Mouse (Mus musculus) erythroid progenitor cell, adult 5-6 weeks (primary cell): ENCODE results near the gene Slc6a18. TPM values are rescaled to one million over a fixed set of nuclear protein-coding genes. Genes with fewer than 3 reads are reported as not detected.
"Not testable (repeated sequence)": the region's sequence is repeated elsewhere in the genome, so short reads cannot be mapped to it uniquely, and the experiment has no call there.

ENCODE experiments used
- ATAC-seq: replicated peaks from 2 replicates; pipeline ENCODE4 v1.8.0; 2016; ENCODE audit warnings: moderate number of reproducible peaks, mild to moderate bottlenecking, moderate TSS enrichment, inconsistent platforms; ENCODE audit not compliant: poor library complexity, low FRiP score, severe bottlenecking
- total RNA-seq, 2 experiments: library from RNA; stranded (forward) in 1 of 2; stranded (reverse) in 1 of 2; fragments of 150-400 nt in 1 of 2; fragments of 186-747, 209-891 nt in 1 of 2; gene quantifications; 2 replicates each; pipeline versions ENCODE4 v1.2.3 to v1.2.4; 2015 to 2017; ENCODE audit warnings: low replicate concordance in 2 of 2

Gene Slc6a18
- total RNA-seq (2015; ENCODE audit: low replicate concordance) (not detected in 2 replicates), total RNA-seq (2017; ENCODE audit: low replicate concordance) (not detected in 2 replicates)

DNA sequence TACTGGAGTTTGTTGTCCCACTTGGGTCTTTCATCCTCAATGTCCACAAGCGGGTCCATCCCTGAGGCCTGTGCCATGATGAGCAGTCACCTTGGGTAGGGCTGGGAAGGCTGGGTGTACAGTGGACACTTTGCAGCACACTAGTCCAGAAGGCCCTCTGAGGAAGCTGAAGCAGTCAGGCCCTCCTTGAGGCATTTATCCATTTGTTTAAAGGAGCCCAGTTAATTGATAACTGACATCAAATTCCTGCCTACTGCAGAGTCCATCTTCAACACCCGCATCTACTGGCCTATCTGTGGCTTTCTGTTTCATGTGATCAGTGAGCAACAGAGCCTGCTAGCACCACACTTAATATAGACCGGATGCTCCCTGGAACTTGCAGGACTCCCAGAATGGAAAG is at the start of gene Slc6a18:
Gene Slc6a18 (minus strand): TSS at position 171 of the 400 bp plus-strand sequence.
- no peak for ATAC-seq

DNA sequence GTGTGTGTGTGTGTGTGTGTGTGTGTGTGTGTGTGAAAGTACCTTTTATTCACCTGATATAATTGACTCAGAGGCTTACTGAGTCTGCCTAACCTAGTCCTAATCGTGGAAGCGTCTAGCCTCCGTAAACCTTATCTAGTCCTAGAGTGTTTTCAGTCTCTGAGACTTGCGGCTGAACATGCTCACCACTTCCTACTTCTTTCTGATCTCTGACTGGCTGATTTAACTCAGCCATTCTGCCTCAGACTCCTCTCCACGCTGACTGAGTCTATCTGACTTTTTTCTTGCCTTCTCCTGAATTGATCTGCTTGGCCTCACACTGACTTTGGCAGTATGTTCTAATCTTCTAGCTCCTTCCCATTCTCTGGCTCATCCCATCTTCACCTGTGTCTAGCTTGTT is 47.5 kb upstream of the Slc6a18 start:
- ATAC-seq = no peak

DNA sequence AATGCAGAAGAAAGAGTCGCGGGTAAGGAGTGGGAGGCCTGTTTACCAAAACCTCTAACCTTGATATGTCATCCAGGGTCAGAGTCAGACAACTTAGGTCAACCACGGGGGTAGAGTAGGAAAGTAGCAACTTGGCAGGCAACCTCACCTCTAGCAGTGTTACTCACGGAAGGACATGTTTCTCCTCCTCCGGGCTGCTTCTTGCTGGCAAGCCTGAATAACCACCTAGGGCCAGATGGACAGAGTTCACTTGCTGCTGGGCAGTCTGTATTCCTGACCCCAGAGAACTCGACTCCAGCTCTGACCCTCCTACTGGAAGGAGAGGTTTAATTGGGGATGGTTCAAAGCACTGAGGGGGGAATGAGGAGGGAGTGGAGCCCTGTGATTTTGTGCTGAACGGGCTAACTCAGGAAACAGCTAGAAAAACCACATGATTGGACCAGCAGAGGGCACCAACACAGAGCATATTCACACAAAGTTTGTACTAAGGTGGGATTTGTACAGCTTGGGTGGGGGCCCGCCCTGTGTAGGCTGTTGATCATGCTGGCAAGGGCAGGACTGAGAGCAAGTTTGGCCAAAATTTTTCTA is 45.4 kb upstream of the Slc6a18 start:
- ATAC-seq = no peak

DNA sequence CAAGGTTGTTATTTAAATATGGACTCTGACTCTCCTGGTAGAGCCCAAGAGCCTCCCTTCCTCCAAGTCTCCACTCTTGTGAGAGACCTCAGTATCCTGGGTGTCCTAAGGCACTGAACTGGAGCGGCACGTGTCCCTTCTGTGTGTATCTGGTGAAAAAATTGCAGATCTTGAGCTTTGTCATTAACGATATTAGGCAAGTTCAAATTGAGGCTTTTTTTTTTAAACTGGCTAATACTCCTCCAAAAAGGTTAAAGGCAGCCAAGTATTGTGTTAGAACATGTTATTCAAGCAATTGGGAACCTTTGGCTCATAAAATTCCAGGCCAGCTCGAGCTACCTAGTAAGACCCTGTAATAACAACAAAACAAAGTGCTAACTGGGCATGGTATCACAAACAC is 42.4 kb upstream of the Slc6a18 start:
- no peak for ATAC-seq

DNA sequence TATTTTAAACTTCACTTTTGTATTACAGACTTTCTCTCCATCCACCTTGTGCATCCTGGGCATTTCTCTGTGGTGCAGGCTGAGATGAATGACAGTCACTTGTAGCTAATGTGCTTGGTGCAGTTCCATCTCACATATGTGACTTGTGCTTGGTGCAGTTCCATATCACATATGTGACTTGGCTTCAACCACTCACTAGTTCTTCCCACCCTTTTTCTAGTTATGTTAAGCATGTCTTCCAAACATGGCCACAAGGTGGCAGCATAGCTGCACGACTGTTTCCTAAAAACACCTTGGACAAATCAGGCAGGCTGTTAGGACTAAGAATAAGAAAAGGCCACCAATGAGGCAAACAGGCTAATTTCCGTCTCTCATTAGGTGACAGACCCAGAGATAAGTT is 40.4 kb upstream of the Slc6a18 start:
- 0 out of 2 replicates have a peak, but pooled peaks have one; percentile 25 for ATAC-seq

DNA sequence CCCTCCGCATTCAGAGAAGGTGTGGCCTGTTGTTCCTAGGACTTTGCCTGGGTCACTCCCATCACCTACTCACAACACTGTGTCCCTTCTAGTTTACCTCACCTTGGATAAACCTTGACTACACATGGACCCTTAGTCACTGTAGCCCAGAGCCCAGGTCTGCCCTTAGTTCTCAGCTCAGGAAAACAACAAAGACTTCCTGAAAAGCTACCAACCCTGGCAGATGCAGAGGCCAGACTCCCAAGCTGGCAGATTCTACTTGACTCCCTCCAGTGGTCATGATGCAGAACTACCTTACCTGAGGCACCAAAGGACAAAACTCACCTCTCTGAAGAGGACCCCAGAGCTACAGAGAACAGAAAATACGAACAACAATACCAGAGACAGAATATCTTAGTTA is 36.2 kb upstream of the Slc6a18 start:
- ATAC-seq = no peak

DNA sequence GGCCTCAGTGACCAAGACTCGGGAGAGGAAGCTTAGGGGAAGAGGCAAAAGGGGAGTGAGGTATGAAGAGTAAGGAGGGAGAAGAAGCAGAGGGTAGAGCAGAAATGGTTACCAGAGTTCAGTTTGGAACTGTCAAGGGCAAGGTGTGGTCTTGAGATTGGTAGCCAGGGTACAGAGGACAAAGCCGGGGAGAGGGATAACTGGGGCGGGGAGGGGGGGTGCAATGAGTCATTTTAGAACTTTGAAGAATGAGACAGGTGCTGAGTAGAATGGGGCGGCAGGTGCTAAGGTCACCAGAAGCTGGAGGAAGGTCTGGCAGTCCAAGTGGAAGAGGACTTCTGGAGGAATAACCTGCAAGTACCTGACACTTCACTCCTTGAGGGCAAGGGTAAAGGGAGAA is 35.4 kb upstream of the Slc6a18 start:
- ATAC-seq = no peak

DNA sequence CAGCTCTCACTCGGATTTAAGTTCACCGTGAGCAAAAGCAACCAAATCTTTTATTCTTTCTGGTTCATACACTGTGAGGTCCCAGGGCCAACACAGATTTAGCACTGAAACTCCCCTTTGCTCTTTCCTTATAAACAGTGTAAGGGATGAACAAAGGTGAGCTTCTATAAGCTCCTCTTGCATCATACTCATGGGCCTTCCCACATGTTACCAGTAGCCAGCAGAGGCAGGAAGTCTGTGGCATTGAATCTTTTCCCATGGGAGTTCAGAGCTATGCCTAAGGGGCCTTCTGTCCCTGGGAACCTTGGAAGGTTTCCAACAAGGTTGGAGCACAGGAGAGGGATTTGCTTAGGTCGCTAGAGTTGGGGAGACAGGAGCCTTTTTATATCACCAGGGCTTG is 34.4 kb upstream of the Slc6a18 start:
- ATAC-seq = no peak

DNA sequence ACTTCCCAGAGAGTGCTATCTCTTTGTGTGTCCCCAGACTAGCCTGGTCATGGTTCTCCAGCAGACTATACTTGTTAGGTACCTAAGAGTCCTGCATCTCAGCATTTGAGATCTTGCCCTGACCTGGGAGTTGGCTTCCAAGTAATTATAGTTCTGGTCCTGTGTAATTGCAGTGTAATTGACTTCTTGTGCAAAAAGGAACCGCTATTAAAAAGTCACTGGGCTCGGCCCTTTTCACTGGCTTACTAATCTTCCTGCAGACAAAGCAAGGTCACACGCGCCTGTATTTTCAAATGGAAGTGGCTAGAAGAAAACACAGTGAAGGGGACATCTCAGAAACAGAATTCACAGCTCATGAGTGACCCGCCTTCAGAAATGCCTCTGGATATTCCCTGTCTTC is 34.0 kb upstream of the Slc6a18 start:
- no peak for ATAC-seq

DNA sequence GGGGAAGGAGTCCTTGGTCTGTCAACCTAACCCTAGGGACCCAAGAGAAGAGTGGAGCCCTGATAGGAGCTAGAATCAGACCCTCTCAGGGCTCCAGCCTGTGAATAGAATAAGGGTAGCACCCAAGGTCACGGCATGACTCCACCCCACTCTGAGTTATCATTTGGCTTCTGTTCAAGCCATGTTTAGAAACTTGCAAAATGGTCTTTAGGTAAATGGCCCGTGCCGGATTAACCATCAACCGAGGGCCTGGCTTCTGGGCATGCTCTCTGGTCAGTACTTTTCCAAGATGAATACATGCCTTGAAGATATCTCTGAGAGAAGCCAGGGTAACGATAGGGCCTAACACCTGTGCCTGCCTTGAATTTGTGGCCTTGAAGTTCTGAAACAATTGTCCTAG is 33.4 kb upstream of the Slc6a18 start:
- ATAC-seq = no peak

DNA sequence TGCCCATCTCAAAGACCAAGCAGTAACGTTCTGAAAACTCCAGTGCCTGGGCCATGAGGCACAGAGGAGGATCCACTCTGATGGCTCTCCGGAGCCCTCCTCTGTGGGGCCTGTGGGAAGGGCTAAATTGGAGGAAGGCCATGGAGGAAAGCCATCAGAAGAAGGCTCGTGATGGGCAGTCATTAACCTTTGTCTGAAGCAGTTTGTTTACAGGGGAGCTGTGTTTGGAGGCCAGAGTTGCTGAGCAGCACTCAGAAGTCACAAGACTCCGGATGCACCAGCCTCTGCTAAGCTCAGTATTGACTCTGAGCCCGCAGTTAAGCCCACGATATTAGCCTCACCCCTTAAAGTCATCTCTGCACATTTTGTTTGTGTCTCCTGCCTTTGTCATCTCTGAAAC is 31.7 kb upstream of the Slc6a18 start:
- no peak for ATAC-seq

DNA sequence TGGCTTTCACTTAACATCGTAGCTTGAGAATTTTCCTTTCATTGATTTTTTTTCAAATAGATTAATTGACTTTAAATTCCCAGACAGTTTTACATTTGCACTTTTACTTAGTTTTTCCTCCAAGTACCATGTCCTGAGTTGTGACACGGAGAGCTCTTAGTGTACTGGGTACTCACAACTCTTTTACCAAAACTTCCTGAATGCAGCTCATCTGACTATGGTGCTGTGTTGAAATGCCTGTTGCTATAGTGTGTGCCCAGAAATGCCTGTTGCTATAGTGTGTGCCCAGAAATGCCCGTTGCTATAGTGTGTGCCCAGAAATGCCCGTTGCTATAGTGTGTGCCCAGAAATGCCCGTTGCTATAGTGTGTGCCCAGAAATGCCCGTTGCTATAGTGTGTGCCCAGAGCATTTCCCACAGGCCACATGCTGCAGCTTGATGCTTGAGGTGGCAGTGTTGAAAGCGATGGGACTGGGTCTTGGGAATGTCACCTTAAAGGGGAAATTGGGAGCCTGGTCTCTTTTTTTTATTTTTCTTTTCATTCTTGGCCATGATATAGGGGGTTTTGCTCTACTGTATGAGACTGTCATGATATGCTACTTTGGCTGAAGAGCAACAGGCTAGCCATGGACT is 27.0 kb upstream of the Slc6a18 start, which contains the start of gene Slc6a19:
Gene Slc6a19 (minus strand): TSS at position 172 of the 632 bp plus-strand sequence.
- ATAC-seq = no peak

DNA sequence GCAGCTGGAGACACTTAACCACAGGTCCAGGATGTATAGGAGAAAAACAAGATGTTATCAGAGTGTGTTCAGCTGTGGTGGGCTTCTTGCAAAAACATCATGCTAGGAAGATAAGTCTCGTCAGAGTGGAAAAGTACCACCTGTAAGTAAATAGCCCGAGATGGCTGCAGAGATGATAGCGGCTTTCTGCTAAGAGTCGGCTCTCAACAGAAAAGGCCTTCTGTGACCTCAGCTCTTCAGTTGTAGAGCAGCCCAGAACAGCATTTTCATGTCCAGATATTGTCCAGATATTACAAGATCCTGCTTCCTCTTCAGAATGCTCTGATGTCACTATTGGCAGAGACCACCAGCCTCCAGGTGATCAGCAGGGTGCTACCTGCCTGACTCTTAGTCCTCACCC is 25.7 kb upstream of the Slc6a18 start:
- ATAC-seq = not testable (repeated sequence)

DNA sequence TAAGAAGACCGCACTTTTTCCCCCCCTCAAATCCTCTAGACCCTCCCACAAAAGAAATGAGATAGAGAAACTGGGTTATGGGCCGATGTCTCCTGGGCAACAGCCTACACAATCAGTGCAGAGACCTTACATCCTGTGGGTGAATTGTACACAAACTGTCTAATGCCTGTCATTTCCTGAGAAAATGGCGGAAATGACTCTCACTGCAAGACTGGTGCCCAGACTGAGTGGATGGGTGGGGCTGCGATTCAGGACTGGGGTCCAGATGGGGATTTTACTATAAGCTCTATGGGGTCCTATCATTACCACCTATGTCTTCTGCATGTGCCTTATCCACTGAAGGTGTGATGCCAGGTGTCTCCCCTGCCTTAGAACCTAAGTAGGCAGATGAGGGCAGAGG is 25.0 kb upstream of the Slc6a18 start:
- no peak for ATAC-seq

DNA sequence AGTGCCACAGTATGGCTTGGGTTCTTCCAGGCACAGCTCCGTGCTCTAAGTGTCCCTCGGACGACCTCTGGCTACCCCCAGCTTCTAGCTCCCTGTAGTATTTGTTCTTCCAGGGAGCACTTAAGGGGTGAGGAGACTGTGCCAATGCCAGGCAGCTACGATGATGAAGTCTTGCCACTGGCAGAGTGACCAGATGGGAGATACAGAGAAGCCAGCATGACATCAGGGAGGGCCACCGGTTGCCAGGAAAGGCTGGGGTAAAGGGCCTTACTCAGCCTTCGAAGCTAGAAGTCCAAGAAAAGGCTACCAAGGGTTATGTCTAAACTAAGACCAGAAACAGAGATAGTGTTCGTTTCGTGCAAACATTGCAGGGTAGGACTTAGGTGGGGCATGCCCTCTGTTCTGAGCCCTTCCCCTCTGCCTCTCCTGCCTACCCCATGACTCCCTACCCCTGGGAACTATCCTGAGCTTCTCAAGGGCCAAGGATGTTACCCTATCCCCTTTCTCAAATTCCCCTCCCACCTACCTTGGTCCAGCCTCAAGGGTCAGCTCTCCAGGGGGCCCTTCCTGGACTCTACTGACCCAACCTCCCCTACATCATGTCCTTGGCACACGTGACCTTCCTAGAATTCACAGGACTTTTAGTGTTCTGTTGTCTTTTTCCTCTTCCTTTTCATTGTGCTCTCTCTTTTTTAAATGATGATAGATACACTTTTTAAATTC is 23.5 kb upstream of the Slc6a18 start:
- no peak for ATAC-seq

DNA sequence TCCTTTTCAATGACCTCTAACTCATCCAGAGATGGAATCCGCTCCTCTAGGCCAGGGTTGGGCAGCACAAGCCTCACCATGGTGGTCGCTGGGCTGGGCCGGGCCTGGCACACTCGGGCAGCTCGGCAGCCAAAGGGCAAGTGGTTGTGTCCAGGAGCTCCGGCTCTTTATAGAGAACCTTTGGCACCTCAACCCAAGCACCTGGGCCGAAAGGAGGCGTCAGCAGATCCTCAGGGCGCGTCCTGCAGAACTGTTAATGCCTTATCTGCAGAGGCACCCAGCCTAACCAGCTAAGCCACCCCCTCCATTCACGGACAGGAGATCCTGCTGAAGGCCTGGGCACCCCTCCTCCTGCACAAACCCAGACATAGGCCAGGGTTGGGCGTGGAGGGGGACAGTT is 22.7 kb upstream of the Slc6a18 start:
- no peak for ATAC-seq

DNA sequence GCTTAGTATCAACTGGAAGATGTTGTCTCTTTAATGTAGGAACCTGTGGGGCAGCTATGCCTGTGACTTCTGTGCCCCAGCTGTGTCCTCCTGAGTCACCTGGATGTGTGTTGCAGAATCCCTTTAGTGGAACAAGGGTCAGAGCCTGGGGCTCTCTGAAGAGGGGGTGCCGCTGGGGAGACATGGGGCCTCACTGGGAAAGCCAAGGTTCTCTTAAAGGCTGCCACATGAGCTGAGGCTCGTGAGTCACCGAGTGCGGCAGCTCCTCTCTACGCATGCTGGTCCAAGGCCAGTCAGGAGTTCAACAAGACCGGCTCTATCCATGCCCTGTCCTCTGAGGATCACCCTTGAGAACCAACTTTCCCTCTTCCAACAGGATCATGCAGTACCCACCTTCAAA is 21.9 kb upstream of the Slc6a18 start:
- ATAC-seq = no peak

DNA sequence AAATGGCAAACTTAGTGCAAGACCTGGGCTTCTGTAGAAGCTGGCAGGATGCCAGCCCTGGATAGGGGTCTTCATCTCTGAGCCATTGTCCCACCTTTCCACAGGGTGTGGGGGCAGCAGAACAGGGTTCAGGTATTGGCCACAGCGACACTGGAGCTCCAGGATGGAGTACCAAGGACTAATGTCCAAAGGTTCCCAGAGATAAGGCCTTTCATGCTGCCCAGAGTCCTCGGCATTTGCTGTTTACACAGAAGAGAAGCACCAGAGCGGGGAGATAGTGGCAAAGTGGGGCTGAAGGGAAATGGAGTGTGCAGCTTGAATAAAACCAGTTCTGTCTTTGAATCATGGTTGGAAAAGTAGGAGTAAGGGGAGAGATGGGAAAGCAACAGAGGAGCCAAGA is 18.7 kb upstream of the Slc6a18 start:
- ATAC-seq = no peak

DNA sequence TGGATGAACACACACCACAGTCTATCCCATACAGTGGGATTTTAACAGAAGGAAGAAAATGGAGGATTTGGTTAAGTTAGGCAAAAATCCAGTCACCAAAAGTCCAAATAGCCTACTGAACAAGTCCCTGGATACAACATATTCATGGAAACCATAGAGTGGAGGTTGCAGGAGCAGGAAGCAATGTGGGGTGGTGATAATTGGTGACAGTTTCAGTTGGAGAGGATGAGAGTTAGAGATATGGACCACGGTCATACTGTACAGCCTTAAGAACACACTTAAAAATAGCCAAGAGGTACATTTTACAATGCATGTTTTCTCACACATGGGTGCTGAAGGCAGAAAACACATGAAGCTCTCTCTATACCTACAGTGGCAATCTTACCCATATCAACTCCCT is 17.1 kb upstream of the Slc6a18 start:
- ATAC-seq = no peak

DNA sequence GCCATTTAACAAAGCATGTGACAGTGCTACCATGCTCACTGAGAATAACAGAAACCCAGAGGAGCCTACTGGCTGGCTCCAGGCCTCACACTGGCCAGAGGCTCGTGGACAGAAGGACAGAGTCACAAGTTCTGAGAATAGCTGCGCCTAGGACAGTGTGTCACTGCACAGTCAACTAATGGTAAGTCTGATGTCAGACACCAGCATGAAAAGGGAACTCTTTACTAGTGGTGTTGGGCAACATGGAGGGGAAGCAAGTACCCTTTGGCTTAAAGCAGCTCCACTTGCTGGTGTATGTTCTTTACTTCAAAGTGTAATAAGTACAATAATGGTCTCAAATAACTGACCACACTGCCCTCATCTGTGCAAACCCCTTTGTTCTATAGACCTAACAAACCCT is 15.5 kb upstream of the Slc6a18 start:
- no peak for ATAC-seq

DNA sequence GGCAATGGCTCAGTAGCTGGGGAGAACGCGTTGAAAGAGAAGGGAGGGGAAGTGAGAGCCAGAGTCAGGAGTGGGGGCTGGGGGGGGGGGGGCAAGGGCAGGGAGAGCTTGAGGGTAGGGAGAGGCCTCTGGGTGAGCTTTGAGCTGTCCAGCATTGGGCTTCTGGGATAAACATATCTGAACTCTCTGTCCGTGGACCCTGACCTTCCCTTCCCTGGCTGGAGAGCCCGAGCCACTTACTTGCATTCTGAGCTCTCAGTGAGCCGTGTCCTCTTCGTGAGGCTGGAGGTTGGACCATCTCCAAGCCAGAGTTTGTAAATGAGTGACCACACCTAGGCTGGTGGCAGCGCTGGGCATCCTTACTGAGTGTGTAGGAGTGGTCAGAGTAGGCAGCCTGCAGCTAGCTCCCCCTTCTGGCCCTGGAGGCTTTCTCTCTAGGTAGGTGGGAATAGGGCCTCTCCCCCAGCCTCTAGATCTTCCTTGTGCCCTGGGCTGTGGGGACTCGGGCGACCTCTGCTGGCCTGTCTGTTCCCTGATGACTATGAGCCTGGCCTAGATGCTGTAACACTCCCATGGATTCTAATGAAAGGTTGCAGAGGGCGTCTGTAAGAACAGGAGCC is 14.5 kb upstream of the Slc6a18 start:
- ATAC-seq = 0 out of 2 replicates have a peak, but pooled peaks have one; percentile 23
